Mouse (Mus musculus): Measurements from ENCODE around the gene Spata13. TPM values are rescaled to one million over a fixed set of nuclear protein-coding genes. Genes with fewer than 3 reads are reported as not detected.
A peak's percentile ranks its signal among the peaks of the same experiment; 100 is the strongest.

Spata13 gene
- polyA plus RNA-seq, 1 experiment from 2014 or later = 22.4 TPM

DNA sequence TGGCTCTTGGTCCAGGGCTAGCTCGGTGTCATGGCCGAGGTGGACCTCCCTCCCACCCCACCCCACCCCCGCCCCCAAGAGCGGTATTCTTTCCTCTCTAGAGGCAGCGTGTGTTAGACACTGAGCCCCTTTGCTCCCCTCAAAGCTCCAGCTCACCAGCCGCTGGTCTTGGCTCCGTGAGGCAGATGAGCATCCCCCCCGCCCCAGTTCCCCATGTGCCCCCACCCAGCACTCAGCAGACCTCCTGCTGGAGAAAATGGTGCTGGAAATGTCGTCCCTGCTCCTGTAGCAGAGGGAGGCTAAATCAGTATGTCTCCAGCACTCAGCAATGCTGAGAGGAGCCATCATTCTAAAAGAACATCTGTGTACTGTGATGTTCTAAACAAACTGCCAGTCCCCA is 109.9 kb downstream of the Spata13 start:
- Histone ChIP-seq H3K9me3 (no peaks in the 10 kb centered on the region), H3K27ac (no peak overlapping the region), H3K36me3 (0 out of 2 replicates have a peak, but pooled peaks cover 6% of the 10 kb centered on the region), H3K9ac (no peak overlapping the region), H3K27me3 (replicated peaks) (no peaks in the 10 kb centered on the region), H3K4me1 (replicated peaks) (peaks cover 18% of the 10 kb centered on the region), H3K4me3 (replicated peaks) (no peak overlapping the region), H3K4me2 (replicated peaks) (no peak overlapping the region)
- ATAC-seq = no peak
- 46% methylated on average over 9 of the region's 9 CpGs for WGBS

GRCm38 (mm10) chr14:60745201-60745600 is 111.4 kb downstream of the Spata13 start:
- WGBS = 68% methylated on average over 6 of the region's 6 CpGs

DNA sequence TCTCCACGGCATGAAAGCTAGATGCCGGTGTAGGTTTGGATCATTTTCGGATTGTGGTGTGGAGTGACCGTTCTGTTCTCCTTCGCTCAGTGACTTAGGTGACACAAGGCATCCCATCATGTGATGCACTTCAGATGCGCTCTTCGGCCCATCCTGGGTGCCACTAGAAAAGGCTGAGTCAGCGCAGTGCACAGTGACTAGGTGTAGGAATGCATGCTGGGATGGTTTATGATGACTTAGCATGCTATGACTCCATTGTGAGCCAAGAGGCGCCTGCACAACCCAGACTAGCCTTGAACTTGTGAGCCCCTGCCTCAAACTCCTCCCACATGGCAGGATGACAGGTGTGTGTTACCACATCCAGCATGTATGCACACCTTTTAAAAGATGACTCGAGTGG is 112.3 kb downstream of the Spata13 start:
- Histone ChIP-seq H3K9me3 (no peaks in the 10 kb centered on the region), H3K4me1 (replicated peaks) (peaks cover 10% of the 10 kb centered on the region; the same call in 1 of the 2 replicates), H3K4me2 (replicated peaks) (no peak overlapping the region), H3K36me3 (peaks cover 10% of the 10 kb centered on the region; the same call in 1 of the 2 replicates), H3K27me3 (replicated peaks) (no peaks in the 10 kb centered on the region), H3K27ac (no peak overlapping the region), H3K9ac (no peak overlapping the region), H3K4me3 (replicated peaks) (no peak overlapping the region)
- WGBS = 95% methylated on average over 10 of the region's 10 CpGs
- ATAC-seq = no peak

More at GRCm38 (mm10) chr14:60745201-60745600, 111.4 kb downstream of the Spata13 start:
- Histone ChIP-seq H3K4me2 (replicated peaks) (no peak overlapping the region), H3K4me1 (replicated peaks) (peaks cover 13% of the 10 kb centered on the region), H3K9ac (no peak overlapping the region), H3K36me3 (0 out of 2 replicates have a peak, but pooled peaks cover 6% of the 10 kb centered on the region), H3K27ac (no peak overlapping the region), H3K27me3 (replicated peaks) (no peaks in the 10 kb centered on the region), H3K9me3 (no peaks in the 10 kb centered on the region), H3K4me3 (replicated peaks) (no peak overlapping the region)
- 0 out of 2 replicates have a peak, but pooled peaks have one; percentile 57 for ATAC-seq

GRCm38 (mm10) chr14:60747154-60747870 is 113.5 kb downstream of the Spata13 start:
- Histone ChIP-seq H3K9ac (no peak overlapping the region), H3K9me3 (no peaks in the 10 kb centered on the region), H3K27me3 (replicated peaks) (no peaks in the 10 kb centered on the region), H3K4me3 (replicated peaks) (no peak overlapping the region), H3K36me3 (peaks cover 13% of the 10 kb centered on the region; the same call in 1 of the 2 replicates), H3K27ac (no peak overlapping the region), H3K4me2 (replicated peaks) (no peak overlapping the region), H3K4me1 (replicated peaks) (0 out of 2 replicates have a peak, but pooled peaks cover 3% of the 10 kb centered on the region)
- WGBS = 89% methylated on average over 21 of the region's 21 CpGs
- ATAC-seq = no peak

GRCm38 (mm10) chr14:60749880-60750279 is 116.1 kb downstream of the Spata13 start:
- no peak for ATAC-seq
- Histone ChIP-seq H3K27ac (no peak overlapping the region), H3K9me3 (no peaks in the 10 kb centered on the region), H3K36me3 (peaks cover 13% of the 10 kb centered on the region; the same call in 1 of the 2 replicates), H3K4me1 (replicated peaks) (no peaks in the 10 kb centered on the region), H3K27me3 (replicated peaks) (no peaks in the 10 kb centered on the region), H3K9ac (no peak overlapping the region), H3K4me2 (replicated peaks) (no peak overlapping the region), H3K4me3 (replicated peaks) (no peak overlapping the region)
- 77% methylated on average over 12 of the region's 12 CpGs for WGBS

DNA sequence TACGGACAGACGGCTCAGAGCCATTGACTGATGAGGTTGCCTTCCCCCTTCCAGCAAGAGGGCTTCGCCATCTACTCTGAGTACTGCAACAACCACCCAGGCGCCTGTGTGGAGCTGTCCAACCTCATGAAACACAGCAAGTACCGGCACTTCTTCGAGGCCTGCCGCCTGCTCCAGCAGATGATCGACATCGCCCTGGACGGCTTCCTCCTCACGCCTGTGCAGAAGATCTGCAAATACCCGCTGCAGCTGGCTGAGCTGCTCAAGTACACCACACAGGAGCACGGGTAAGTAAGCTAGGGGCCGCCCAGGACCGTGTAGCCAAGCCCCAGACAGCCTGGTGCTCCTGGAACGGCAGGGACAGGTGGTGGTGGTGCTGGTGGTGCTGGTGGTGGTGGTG is 117.8 kb downstream of the Spata13 start:
- H3K4me1 ChIP-seq (replicated peaks) = no peaks in the 10 kb centered on the region
- no peak for ATAC-seq
- no peak overlapping the region for H3K4me2 ChIP-seq (replicated peaks)
- no peak overlapping the region for H3K9ac ChIP-seq
- H3K27ac ChIP-seq = no peak overlapping the region
- H3K4me3 ChIP-seq (replicated peaks) = no peak overlapping the region
- no peaks in the 10 kb centered on the region for H3K9me3 ChIP-seq
- 89% methylated on average over 16 of the region's 16 CpGs for WGBS
- no peaks in the 10 kb centered on the region for H3K27me3 ChIP-seq (replicated peaks)
- peaks cover 17% of the 10 kb centered on the region for H3K36me3 ChIP-seq

DNA sequence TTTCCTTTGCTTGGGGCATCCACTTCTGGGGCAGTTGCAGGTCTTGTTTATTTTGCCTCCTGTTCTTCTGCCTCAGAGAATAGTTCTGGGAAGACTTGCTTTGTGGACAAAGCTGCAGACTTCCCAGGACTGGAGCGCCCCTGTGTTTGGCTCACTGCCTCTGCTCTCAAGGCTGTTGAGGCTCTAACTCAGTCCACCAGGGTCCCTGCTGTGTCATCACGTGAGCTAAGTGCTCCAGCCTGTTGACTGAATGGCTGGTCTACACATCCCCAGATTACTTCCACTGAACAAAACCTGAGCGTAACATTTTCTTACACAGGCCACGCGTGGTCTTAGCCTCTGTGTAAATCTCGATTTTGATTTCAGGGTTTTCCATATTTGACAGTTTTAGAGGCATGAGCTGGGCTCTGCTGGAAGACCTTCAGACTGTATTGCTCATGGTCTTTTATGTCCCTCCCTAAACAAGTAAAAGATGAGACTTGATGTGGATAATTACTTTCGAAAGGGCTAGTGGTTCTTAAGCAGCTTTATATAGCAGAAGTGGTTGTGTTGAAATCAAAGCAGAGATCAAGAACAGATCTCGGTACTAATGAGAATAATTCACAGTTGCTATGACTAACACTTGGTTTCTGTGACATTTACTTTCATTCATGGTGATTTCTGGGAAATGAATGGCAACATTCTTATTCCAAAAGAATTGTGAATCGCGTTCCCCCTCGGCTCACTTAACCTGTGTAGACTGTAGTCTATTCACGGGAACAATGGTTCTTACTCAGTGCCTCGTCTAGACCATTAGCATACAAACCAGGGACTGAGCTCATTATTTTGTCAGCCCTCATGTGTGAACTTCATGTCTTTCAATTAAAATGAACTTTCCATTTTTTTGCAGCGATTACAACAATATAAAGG is 119.3 kb downstream of the Spata13 start:
- WGBS = 83% methylated on average over 14 of the region's 14 CpGs
- Histone ChIP-seq H3K9ac (no peak overlapping the region), H3K27me3 (replicated peaks) (no peaks in the 10 kb centered on the region), H3K4me2 (replicated peaks) (no peak overlapping the region), H3K27ac (no peak overlapping the region), H3K36me3 (peaks cover 14% of the 10 kb centered on the region), H3K9me3 (no peaks in the 10 kb centered on the region), H3K4me3 (replicated peaks) (no peak overlapping the region), H3K4me1 (replicated peaks) (no peaks in the 10 kb centered on the region)
- no peak for ATAC-seq

DNA sequence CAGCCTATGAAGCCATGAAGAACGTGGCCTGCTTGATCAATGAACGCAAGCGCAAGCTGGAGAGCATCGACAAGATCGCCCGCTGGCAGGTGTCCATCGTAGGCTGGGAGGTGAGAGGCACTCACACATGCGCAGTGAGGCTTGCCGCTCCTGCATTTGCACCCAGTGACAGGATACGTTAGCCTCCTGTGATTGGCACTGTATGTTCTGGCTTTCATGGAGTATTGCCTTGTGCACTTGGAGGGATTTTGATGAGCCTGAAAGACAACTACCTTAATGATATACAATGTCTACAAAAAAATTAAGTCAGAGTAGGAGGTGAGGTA is 120.0 kb downstream of the Spata13 start:
- H3K4me3 ChIP-seq (replicated peaks) = no peak overlapping the region

DNA sequence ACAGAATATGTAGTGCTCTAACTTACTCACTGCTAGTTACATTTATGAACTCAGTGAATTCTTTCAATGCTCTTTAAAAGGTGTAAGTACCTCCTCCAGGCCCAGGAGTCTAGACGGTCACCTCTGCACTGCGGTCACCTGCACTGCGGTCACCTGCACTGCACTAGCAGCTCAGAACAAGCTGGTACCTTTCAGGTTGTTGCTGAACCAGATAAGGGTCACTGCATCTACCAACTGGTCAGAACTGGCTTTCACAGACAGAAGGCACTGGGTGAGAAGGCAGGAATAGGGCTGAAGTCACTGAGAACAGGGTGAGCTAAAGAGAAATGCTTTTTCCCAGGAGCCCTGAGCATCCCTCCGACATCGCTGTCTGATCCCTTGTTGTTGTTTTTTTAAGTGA is 120.9 kb downstream of the Spata13 start:
- H3K9me3 ChIP-seq = no peaks in the 10 kb centered on the region
- no peak overlapping the region for H3K9ac ChIP-seq
- H3K4me3 ChIP-seq (replicated peaks) = no peak overlapping the region
- H3K4me2 ChIP-seq (replicated peaks) = no peak overlapping the region
- no peak for ATAC-seq
- H3K36me3 ChIP-seq = peaks cover 14% of the 10 kb centered on the region
- no peaks in the 10 kb centered on the region for H3K4me1 ChIP-seq (replicated peaks)
- no peaks in the 10 kb centered on the region for H3K27me3 ChIP-seq (replicated peaks)
- 97% methylated on average over 5 of the region's 5 CpGs for WGBS
- H3K27ac ChIP-seq = no peak overlapping the region

More for the DNA sequence above, 120.0 kb downstream of the Spata13 start:
- Histone ChIP-seq H3K9ac (no peak overlapping the region), H3K36me3 (peaks cover 14% of the 10 kb centered on the region), H3K9me3 (no peaks in the 10 kb centered on the region), H3K27ac (no peak overlapping the region), H3K4me2 (replicated peaks) (no peak overlapping the region), H3K27me3 (replicated peaks) (no peaks in the 10 kb centered on the region), H3K4me1 (replicated peaks) (no peaks in the 10 kb centered on the region)
- WGBS = 96% methylated on average over 10 of the region's 10 CpGs
- no peak for ATAC-seq

- Histone ChIP-seq H3K36me3 (peaks cover 14% of the 10 kb centered on the region), H3K4me2 (replicated peaks) (no peak overlapping the region), H3K27me3 (replicated peaks) (no peaks in the 10 kb centered on the region), H3K9ac (no peak overlapping the region), H3K9me3 (no peaks in the 10 kb centered on the region), H3K4me3 (replicated peaks) (no peak overlapping the region), H3K27ac (no peak overlapping the region), H3K4me1 (replicated peaks) (no peaks in the 10 kb centered on the region)
- ATAC-seq = peak; percentile 36; the same call in 1 of the 2 replicates
- 77% methylated on average over 15 of the region's 15 CpGs for WGBS
Measured at GRCm38 (mm10) chr14:60756271-60756670, 122.5 kb downstream of the Spata13 start.

DNA sequence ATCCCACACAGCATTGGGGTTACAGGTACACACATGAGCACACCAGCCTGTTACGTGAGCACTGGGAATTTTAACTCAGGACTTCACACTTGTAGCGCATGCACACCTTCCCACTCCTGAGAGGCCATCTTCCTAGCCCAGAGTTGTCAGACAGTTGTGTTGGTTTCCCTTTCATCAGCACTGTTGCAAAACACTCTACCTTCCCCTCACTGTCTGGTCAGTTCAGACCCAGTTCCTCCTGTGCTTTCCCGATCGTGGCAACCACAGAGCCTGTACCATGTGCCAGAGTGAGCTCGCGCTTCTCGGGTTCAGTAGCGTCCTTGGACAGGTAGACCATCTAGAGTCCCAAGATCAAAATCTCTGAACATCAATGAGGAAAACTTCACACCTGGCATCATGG is 123.5 kb downstream of the Spata13 start:
- H3K9me3 ChIP-seq = no peaks in the 10 kb centered on the region
- peaks cover 12% of the 10 kb centered on the region; the same call in 1 of the 2 replicates for H3K36me3 ChIP-seq
- 94% methylated on average over 8 of the region's 8 CpGs for WGBS
- H3K9ac ChIP-seq = no peak overlapping the region
- H3K4me1 ChIP-seq (replicated peaks) = 0 out of 2 replicates have a peak, but pooled peaks cover 2% of the 10 kb centered on the region
- no peaks in the 10 kb centered on the region for H3K27me3 ChIP-seq (replicated peaks)
- H3K4me2 ChIP-seq (replicated peaks) = no peak overlapping the region
- no peak overlapping the region for H3K27ac ChIP-seq
- ATAC-seq = no peak
- H3K4me3 ChIP-seq (replicated peaks) = no peak overlapping the region

- Histone ChIP-seq H3K4me3 (replicated peaks) (no peak overlapping the region), H3K9me3 (no peaks in the 10 kb centered on the region), H3K4me1 (replicated peaks) (0 out of 2 replicates have a peak, but pooled peaks cover 2% of the 10 kb centered on the region), H3K27ac (no peak overlapping the region), H3K27me3 (replicated peaks) (no peaks in the 10 kb centered on the region), H3K4me2 (replicated peaks) (no peak overlapping the region), H3K9ac (no peak overlapping the region), H3K36me3 (peaks cover 12% of the 10 kb centered on the region; the same call in 1 of the 2 replicates)
- WGBS = 94% methylated on average over 7 of the region's 7 CpGs
- no peak for ATAC-seq
Measured at GRCm38 (mm10) chr14:60757722-60758121, 123.9 kb downstream of the Spata13 start.

Measured in intestine, embryonic 15.5 days (tissue).